Mouse (Mus musculus) kidney, postnatal 10 days (tissue): ENCODE results near the gene Ranbp17.

Source experiments
- DNase-seq: peaks from one replicate; pipeline ENCODE4 v3.0.0; 2021; ENCODE audit warnings: mixed read lengths

The Ranbp17 gene

DNA sequence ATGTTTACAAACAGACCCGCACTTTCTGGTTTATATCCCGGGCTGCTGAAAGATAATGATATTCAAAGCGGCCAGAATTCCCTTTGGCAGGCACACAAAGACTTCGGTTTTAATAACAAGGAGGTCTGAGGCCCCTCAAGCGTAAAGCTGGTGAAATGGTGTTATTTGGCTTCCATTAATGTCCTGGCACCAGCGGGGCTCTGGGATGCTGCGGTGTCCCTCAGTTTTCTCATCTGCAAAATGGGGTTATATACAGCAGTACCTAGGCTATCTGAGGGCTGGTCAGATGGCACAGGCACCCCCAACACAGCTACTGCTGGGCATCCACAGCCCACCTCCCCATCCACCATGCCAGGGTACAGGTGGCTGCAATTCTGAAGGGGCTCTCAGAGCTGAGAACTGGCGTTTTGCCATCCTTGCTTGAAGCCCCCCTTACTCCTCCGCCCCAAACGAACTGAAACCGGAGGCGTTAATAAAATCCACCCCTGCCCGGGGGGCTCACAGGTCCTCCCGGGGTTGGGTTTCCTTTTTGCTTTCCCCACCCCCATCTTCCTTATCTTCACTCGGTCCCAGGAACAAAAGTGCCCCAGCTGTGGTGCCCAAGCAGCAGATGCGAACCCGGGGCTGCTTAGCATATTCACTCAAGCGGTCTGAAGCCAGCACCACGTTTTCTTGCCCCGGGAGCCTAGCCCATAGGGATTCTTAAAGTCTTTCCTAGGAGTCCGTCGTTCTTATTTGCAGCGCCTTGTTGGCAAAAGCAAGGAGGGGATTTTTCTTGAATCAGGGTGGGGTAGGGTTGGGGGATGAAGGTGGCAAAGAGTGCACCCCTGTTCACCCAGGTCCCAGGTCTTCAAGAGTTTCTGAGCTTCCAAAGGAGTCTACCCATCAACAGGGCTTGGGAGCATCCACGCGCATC is 317.8 kb downstream of the Ranbp17 start:
- no peak for DNase-seq

DNA sequence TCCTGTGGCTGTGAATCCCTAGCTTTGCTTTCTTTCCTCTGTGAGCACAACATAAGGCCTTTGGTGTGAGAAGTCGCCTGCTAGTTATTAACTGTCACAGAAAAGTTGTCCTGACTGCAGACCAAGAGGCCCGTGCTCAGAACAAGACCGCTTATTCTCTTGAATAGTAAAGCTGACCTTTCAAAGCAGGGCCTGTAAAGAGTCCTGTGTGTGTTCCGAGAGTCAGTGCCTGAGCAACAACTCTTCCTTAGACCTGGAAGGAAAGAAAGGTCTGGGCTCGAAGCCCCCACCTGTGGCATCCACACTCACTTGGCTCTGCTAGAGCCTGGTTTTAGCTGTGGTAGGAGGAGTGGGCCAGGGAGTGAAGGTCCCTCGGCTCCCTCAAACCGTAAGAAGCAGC is 318.5 kb downstream of the Ranbp17 start:
- DNase-seq = no peak

DNA sequence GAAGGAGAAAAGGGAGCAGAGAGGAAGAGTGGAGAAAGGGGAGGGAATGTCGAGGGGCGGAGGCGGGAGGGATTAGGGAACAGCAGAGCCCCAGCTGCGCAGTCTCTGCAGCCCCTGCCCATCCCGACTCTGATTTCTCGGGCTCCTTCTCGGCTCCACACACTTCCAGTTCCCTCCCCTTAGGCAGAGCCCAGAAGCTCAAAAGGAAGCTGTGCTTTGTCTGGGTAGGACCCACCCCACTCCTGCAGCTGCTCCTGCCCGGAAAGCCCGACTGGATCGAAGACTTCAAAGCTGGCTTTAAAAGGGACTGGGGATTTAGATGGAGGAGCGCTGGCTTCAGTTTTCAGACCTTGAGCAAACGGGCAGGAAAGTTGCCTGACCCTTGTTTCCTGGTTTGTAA is 319.9 kb downstream of the Ranbp17 start:
- DNase-seq = no peak

DNA sequence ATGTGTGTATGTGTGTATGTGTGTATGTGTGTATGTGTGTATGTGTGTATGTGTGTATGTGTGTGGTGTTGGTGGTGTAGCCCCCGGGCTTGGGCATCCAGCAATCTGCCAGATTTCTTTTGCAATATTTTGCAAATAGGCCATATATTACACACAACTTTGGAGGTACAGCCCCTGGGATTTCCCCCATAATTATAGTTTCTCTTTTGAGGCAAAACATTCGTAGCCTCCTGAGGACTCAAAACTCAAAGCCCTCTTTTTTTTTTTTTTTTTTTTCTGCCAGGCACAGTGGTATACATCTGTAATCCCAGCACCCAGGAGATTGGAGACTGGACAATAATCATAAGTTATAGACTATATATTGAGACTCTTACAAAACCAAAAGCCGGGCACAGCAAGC is 331.7 kb downstream of the Ranbp17 start:
- no peak for DNase-seq

DNA sequence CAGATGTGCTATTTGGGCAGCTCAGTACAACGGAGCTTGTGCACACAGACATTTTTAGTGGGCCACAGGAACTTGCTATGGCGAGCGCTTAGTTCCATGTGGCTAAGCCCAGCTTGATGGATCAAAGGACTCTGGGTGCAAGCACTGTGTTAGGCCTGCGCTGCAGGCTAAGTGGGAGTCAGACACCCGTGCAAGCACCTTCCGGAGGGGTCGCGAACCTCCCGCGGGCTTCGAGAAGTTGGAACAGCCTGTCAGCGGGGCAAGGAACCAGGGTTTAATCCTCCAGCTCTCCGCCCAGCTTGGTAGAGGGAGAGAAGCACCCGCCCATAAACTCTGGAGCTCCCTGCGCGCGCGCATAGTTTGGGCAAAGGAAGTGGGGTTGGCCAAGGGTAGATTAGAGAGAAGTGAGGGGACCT is 332.8 kb downstream of the Ranbp17 start:
- no peak for DNase-seq

DNA sequence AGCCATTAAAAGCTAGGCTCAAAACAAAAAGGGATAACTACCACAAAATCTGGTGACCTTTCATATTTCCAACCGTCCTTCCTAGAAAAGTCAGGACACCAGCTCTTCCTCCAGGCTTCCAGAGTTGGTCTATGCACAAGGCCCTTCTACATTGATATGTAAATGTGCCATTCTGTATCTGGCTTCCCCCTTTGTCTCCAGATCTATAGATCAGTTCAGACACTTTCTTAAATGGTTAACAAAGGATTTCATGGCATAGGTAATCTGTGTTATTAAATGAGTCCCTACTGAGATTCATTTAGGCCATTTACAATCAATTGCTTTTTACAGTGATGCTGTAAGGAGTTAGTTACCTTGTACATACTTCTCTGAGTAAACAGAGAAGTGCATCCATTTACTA is 333.7 kb downstream of the Ranbp17 start:
- DNase-seq = no peak

DNA sequence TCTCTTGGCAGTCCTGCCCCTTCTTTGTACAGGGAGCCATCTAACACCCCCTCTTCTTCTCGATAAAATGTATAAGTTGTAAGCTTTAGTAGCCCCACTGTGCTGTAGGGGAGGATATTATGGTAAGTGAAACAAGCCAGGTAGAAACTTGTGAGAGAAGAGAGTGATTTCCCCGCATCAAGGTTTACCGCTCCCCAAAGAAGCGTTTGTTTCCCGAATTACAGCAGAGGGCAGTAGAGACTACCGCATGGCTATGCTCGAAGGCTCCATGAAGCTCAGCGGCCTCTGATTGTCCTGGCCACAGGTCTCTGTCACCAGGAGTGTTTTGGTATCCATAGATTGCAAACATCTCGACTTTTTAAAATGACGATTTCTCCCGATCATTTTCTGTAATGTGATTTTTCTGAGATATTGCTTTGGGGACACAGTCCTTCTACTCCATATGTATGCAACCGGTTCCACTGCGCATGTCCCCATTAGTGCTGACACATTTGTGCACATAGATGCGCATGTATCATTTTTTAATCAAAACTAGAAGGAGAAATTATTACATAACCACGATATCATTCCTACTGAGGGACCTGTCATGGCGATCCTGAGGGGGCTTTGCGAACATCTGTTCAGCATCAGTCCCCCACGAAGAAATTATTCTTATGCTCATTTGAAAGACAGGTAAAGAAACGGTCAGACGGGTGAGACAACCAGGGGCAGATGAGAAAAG is 336.9 kb downstream of the Ranbp17 start:
- DNase-seq = peak; percentile 70

DNA sequence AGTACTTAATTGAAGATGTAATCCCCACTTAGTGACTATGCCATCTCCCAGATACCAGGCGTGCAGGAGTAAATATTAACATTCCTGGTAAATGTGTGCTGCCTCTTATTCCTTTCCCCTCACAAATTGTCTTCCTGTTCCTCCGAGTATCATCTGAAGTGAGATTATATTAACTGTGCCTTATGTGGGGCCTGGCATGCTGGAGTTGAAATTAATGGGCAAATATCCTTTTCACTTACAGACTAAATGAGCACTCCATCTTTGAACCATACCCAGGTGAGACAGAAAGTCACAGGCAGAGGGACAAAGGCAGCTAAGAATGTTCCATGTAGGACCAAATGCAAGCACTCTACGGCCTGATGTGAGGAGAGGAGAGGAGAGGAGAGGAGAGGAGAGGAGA is 337.8 kb downstream of the Ranbp17 start:
- no peak for DNase-seq

DNA sequence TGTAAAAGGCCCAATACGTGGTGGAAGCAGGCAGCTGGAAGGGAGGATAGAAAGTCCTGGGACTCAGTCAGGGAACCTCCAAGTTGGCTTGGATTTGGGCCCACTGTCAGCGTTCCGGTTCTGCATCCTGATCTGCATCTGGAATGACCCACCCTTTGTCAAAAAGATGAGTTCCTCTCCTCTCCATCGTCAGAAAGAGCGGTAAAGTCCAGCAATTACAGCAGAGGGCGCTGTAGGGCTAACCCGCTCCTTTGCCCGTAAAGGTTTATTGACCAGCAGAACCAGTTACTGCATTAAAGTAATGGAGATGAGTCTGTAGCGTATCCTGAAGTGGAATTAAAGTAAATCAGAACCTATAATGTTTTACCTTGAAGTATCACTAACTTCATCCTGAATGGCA is 343.1 kb downstream of the Ranbp17 start:
- peak; percentile 73 for DNase-seq

DNA sequence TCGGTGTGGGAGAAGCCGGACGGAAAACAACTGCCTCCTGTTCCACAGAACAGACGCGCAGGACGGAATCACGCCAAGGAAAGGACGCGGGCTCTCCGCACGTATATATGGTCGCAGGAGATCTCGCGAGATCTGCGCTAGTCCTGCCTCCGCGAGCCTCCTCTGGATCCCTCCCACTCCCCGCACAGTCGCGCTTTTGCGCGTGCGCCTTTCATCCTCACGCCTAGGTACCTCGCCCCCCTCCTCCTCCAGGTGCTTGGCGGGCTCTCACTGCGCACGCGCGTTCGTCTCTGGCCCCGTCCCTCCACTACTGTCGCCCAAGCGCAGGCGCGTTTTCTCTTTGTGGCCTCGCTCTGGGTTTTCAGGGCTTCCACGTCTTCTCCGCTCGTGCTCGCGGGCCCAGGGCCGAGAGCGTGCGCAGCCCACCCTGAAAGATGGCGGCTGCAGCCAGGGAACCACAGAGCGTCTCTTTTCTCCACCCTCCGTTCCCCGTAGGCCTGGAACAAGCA is 350.5 kb downstream of the Ranbp17 start, which contains the start of gene Npm1:
Npm1 (minus strand) TSS at position 209 of the 509 bp plus-strand sequence.
- peak; percentile 99 for DNase-seq

DNA sequence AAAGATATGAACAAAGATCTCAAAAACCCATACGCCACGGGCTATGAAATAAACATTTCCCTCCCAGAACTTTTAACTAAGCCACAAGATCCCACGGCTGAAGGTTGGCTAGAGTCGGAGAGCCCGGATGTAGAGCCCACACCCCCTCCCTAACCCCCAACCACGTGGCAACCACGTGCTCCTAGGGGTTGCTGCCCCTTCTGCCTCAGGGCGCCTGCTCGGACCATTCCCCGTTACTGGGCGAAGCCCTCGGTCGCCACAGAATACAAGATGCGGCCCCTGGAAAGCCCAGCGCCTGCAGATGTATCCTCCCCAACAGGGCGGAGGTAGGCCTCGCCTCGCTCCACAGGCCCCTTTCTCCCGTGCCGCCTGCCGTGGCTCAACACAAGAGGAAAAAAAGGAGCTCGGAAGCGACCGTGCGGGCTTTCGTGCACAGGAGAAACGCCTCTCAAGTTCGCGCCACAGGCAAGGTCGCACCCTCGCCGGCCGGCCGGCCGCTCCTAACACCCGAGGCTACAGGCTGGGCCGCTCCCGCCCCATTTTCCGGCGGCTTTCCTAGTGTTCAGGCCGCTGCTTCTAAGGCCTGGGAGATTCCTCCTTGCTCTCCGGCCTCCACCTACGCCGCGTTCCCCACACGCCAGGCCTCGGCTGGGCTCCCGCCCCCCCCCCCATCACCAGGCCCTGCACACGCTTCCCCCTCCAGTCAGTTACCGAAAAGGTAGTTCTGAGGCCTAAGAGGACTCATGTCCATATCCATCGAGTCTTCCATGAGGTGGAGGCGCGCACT is 351.1 kb downstream of the Ranbp17 start:
- peak; percentile 83 for DNase-seq
